Mouse (Mus musculus): ENCODE results near the gene Nagpa. TPM values are rescaled to one million over a fixed set of nuclear protein-coding genes. Genes with fewer than 3 reads are reported as not detected.

Nagpa gene
- polyA plus RNA-seq, 1 experiment from 2014 or later, result 16.2 TPM

- H3K27ac ChIP-seq (replicated peaks), result no peak overlapping the region
- WGBS, result 79% methylated on average over 4 of the region's 4 CpGs
- no peak overlapping the region for H3K4me3 ChIP-seq
Observed at GRCm38 (mm10) chr16:5221403-5221802, 17.6 kb upstream of the Nagpa start.

GRCm38 (mm10) chr16:5217341-5218133 is 13.7 kb upstream of the Nagpa start:
- H3K4me1 ChIP-seq, result no peaks in the 10 kb centered on the region
- WGBS, result 68% methylated on average over 5 of the region's 5 CpGs
- no peaks in the 10 kb centered on the region for H3K36me3 ChIP-seq (replicated peaks)
- H3K27ac ChIP-seq (replicated peaks), result no peak overlapping the region
- H3K9me3 ChIP-seq, result no peaks in the 10 kb centered on the region
- no peak overlapping the region for H3K4me3 ChIP-seq
- DNase-seq (ENCODE audit: low spot score), result no peak
- no peaks in the 10 kb centered on the region for H3K27me3 ChIP-seq (replicated peaks; ENCODE audit: low read depth, poor library complexity, severe bottlenecking)

More at GRCm38 (mm10) chr16:5221403-5221802, 17.6 kb upstream of the Nagpa start:
- H3K36me3 ChIP-seq (replicated peaks), result no peaks in the 10 kb centered on the region
- no peaks in the 10 kb centered on the region for H3K4me1 ChIP-seq
- DNase-seq (ENCODE audit: low spot score), result no peak
- H3K9me3 ChIP-seq, result no peaks in the 10 kb centered on the region
- H3K27me3 ChIP-seq (replicated peaks; ENCODE audit: low read depth, poor library complexity, severe bottlenecking), result no peaks in the 10 kb centered on the region

- DNase-seq (ENCODE audit: low spot score), result no peak
- no peaks in the 10 kb centered on the region for H3K27me3 ChIP-seq (replicated peaks; ENCODE audit: low read depth, poor library complexity, severe bottlenecking)
- H3K27ac ChIP-seq (replicated peaks), result no peak overlapping the region
- no peaks in the 10 kb centered on the region for H3K9me3 ChIP-seq
- no peaks in the 10 kb centered on the region for H3K4me1 ChIP-seq
- H3K36me3 ChIP-seq (replicated peaks), result no peaks in the 10 kb centered on the region
- H3K4me3 ChIP-seq, result no peak overlapping the region
- WGBS, result 72% methylated on average over 6 of the region's 6 CpGs
Observed at GRCm38 (mm10) chr16:5216686-5217085, 12.9 kb upstream of the Nagpa start.

- Histone ChIP-seq H3K4me1 (no peaks in the 10 kb centered on the region), H3K9me3 (no peaks in the 10 kb centered on the region), H3K27me3 (replicated peaks; ENCODE audit: low read depth, poor library complexity, severe bottlenecking) (no peaks in the 10 kb centered on the region), H3K36me3 (replicated peaks) (no peaks in the 10 kb centered on the region), H3K27ac (replicated peaks) (no peak overlapping the region), H3K4me3 (no peak overlapping the region)
- DNase-seq (ENCODE audit: low spot score), result no peak
- 94% methylated on average over 2 of the region's 2 CpGs for WGBS
Observed at GRCm38 (mm10) chr16:5214126-5214525, 10.3 kb upstream of the Nagpa start.

GRCm38 (mm10) chr16:5212150-5212549 is 8.3 kb upstream of the Nagpa start:
- no peak for DNase-seq (ENCODE audit: low spot score)
- no peak overlapping the region for H3K27ac ChIP-seq (replicated peaks)
- H3K4me3 ChIP-seq, result no peak overlapping the region
- no peaks in the 10 kb centered on the region for H3K36me3 ChIP-seq (replicated peaks)
- no peaks in the 10 kb centered on the region for H3K27me3 ChIP-seq (replicated peaks; ENCODE audit: low read depth, poor library complexity, severe bottlenecking)
- H3K9me3 ChIP-seq, result no peaks in the 10 kb centered on the region
- H3K4me1 ChIP-seq, result no peaks in the 10 kb centered on the region
- WGBS, result 85% methylated on average over 3 of the region's 3 CpGs

GRCm38 (mm10) chr16:5210365-5210764 is 6.6 kb upstream of the Nagpa start:
- H3K27ac ChIP-seq (replicated peaks), result no peak overlapping the region
- no peak for DNase-seq (ENCODE audit: low spot score)
- WGBS, result 74% methylated on average over 2 of the region's 2 CpGs
- no peaks in the 10 kb centered on the region for H3K9me3 ChIP-seq
- no peaks in the 10 kb centered on the region for H3K4me1 ChIP-seq
- H3K4me3 ChIP-seq, result no peak overlapping the region
- H3K36me3 ChIP-seq (replicated peaks), result no peaks in the 10 kb centered on the region
- 0 out of 2 replicates have a peak, but pooled peaks cover under 1% of the 10 kb centered on the region for H3K27me3 ChIP-seq (replicated peaks; ENCODE audit: low read depth, poor library complexity, severe bottlenecking)

GRCm38 (mm10) chr16:5206051-5206450 is 2.2 kb upstream of the Nagpa start:
- DNase-seq (ENCODE audit: low spot score), result no peak
- Histone ChIP-seq H3K27me3 (replicated peaks; ENCODE audit: low read depth, poor library complexity, severe bottlenecking) (peaks cover 7% of the 10 kb centered on the region; the same call in 1 of the 2 replicates), H3K4me3 (no peak overlapping the region), H3K4me1 (peaks cover 15% of the 10 kb centered on the region), H3K36me3 (replicated peaks) (no peaks in the 10 kb centered on the region), H3K9me3 (no peaks in the 10 kb centered on the region), H3K27ac (replicated peaks) (no peak overlapping the region)
- 77% methylated on average over 5 of the region's 5 CpGs for WGBS

- Histone ChIP-seq H3K4me1 (peaks cover 15% of the 10 kb centered on the region), H3K9me3 (no peaks in the 10 kb centered on the region), H3K27me3 (replicated peaks; ENCODE audit: low read depth, poor library complexity, severe bottlenecking) (peaks cover 7% of the 10 kb centered on the region; the same call in 1 of the 2 replicates), H3K36me3 (replicated peaks) (no peaks in the 10 kb centered on the region), H3K4me3 (no peak overlapping the region), H3K27ac (replicated peaks) (no peak overlapping the region)
- no peak for DNase-seq (ENCODE audit: low spot score)
- 84% methylated on average over 5 of the region's 5 CpGs for WGBS
Observed at GRCm38 (mm10) chr16:5205431-5205970, 1.7 kb upstream of the Nagpa start.

GRCm38 (mm10) chr16:5203200-5203599 is 612 bp downstream of the Nagpa start:
- Histone ChIP-seq H3K27me3 (replicated peaks; ENCODE audit: low read depth, poor library complexity, severe bottlenecking) (peaks cover 7% of the 10 kb centered on the region; the same call in 1 of the 2 replicates), H3K4me1 (peaks cover 15% of the 10 kb centered on the region), H3K9me3 (no peaks in the 10 kb centered on the region), H3K27ac (replicated peaks) (peak overlapping the region; percentile 77), H3K4me3 (peak overlapping the region; percentile 94), H3K36me3 (replicated peaks) (peaks cover 6% of the 10 kb centered on the region)
- DNase-seq (ENCODE audit: low spot score), result no peak
- 1% methylated on average over 36 of the region's 36 CpGs for WGBS

- WGBS, result 13% methylated on average over 4 of the region's 4 CpGs
- DNase-seq (ENCODE audit: low spot score), result peak; percentile 42
- peaks cover 7% of the 10 kb centered on the region for H3K36me3 ChIP-seq (replicated peaks)
- no peak overlapping the region for H3K27ac ChIP-seq (replicated peaks)
- H3K4me1 ChIP-seq, result peaks cover 15% of the 10 kb centered on the region
- peaks cover 7% of the 10 kb centered on the region; the same call in 1 of the 2 replicates for H3K27me3 ChIP-seq (replicated peaks; ENCODE audit: low read depth, poor library complexity, severe bottlenecking)
- peak overlapping the region; percentile 94 for H3K4me3 ChIP-seq
- H3K9me3 ChIP-seq, result no peaks in the 10 kb centered on the region
Observed at GRCm38 (mm10) chr16:5202681-5203080, 1.1 kb downstream of the Nagpa start.

GRCm38 (mm10) chr16:5195080-5195479 is 8.7 kb downstream of the Nagpa start:
- H3K4me3 ChIP-seq, result no peak overlapping the region
- H3K27me3 ChIP-seq (replicated peaks; ENCODE audit: low read depth, poor library complexity, severe bottlenecking), result no peaks in the 10 kb centered on the region
- no peaks in the 10 kb centered on the region for H3K4me1 ChIP-seq
- 26% methylated on average over 6 of the region's 6 CpGs for WGBS
- peak; percentile 59 for DNase-seq (ENCODE audit: low spot score)
- H3K9me3 ChIP-seq, result no peaks in the 10 kb centered on the region
- peaks cover 7% of the 10 kb centered on the region for H3K36me3 ChIP-seq (replicated peaks)
- H3K27ac ChIP-seq (replicated peaks), result no peak overlapping the region

- Histone ChIP-seq H3K9me3 (no peaks in the 10 kb centered on the region), H3K4me3 (no peak overlapping the region), H3K4me1 (no peaks in the 10 kb centered on the region; the same call in 1 of the 2 replicates), H3K27ac (replicated peaks) (no peak overlapping the region), H3K27me3 (replicated peaks; ENCODE audit: low read depth, poor library complexity, severe bottlenecking) (no peaks in the 10 kb centered on the region), H3K36me3 (replicated peaks) (no peaks in the 10 kb centered on the region)
- no peak for DNase-seq (ENCODE audit: low spot score)
- 83% methylated on average over 7 of the region's 7 CpGs for WGBS
Observed at GRCm38 (mm10) chr16:5186234-5186633, 17.6 kb downstream of the Nagpa start.

- no peaks in the 10 kb centered on the region for H3K36me3 ChIP-seq (replicated peaks)
- no peak for DNase-seq (ENCODE audit: low spot score)
- no peaks in the 10 kb centered on the region; the same call in 1 of the 2 replicates for H3K4me1 ChIP-seq
- H3K27ac ChIP-seq (replicated peaks), result no peak overlapping the region
- no peaks in the 10 kb centered on the region for H3K9me3 ChIP-seq
- 67% methylated on average over 7 of the region's 7 CpGs for WGBS
- H3K4me3 ChIP-seq, result no peak overlapping the region
- H3K27me3 ChIP-seq (replicated peaks; ENCODE audit: low read depth, poor library complexity, severe bottlenecking), result no peaks in the 10 kb centered on the region
Observed at GRCm38 (mm10) chr16:5185691-5186090, 18.1 kb downstream of the Nagpa start.
